Mouse (Mus musculus): ENCODE results near the gene Rpusd1.

- TF ChIP-seq CTCF (IDR thresholded peaks at IDR 0.05) (no peak), EP300 (IDR thresholded peaks at IDR 0.05) (peak; percentile 87)
These were observed 29.1 kb downstream of the Rpusd1 start for GRCm38 (mm10) chr17:25756378-25757242.

Measured in lung, postnatal 0 days (tissue).